Mouse (Mus musculus) kidney, embryonic 16.5 days (tissue): ENCODE results near the gene Ptpn7. TPM values are rescaled to one million over a fixed set of nuclear protein-coding genes. Genes with fewer than 3 reads are reported as not detected.
A peak's percentile ranks its signal among the peaks of the same experiment; 100 is the strongest.

Source experiments
- ATAC-seq: fragments of 200-750 bp; cut with Nextera tagmentation; 2 replicates; pipeline ENCODE4 v1.8.0; 2017; ENCODE audit warnings: moderate TSS enrichment; ENCODE audit not compliant: low FRiP score, low TSS enrichment
- H3K27ac ChIP-seq: fragments of 300-500 bp; sonication (generic); 2 replicates; pipeline ENCODE4 v1.5.1; 2014; ENCODE audit warnings: low read length
- H3K27me3 ChIP-seq: fragments of 300-500 bp; sonication (generic); 2 replicates; pipeline ENCODE4 v1.6.1; 2014; ENCODE audit warnings: low read length, control low read depth, mixed read lengths; ENCODE audit not compliant: insufficient read depth
- H3K36me3 ChIP-seq: fragments of 300-500 bp; sonication (generic); 2 replicates; pipeline ENCODE4 v1.6.1; 2014; ENCODE audit warnings: low read length, control low read depth, mixed read lengths; ENCODE audit not compliant: insufficient read depth
- H3K4me1 ChIP-seq: fragments of 300-500 bp; sonication (generic); 2 replicates; pipeline ENCODE4 v1.6.1; 2014; ENCODE audit warnings: low read length, control low read depth, mixed read lengths; ENCODE audit not compliant: insufficient read depth
- H3K4me2 ChIP-seq: fragments of 300-500 bp; sonication (generic); replicated peaks from 2 replicates; pipeline ENCODE4 v1.6.1; 2014; ENCODE audit warnings: low read depth, low read length
- H3K4me3 ChIP-seq: fragments of 300-500 bp; sonication (generic); 2 replicates; pipeline ENCODE4 v1.5.1; 2014; ENCODE audit warnings: mild to moderate bottlenecking, low read length
- H3K9ac ChIP-seq: fragments of 300-500 bp; sonication (generic); replicated peaks from 2 replicates; pipeline ENCODE4 v1.6.1; 2014; ENCODE audit warnings: low read length
- H3K9me3 ChIP-seq: fragments of 300-500 bp; sonication (generic); 2 replicates; pipeline ENCODE4 v1.6.1; 2016; ENCODE audit warnings: low read length, control low read depth
- WGBS: fragments of 180-500 bp; shearing (Covaris S2); extraction: QIAGEN DNeasy Blood & Tissue Kit; methylation state at CpG from one replicate; pipeline ENCODE4 v1.1.7; 2014; 5-methylcytosine and 5-hydroxymethylcytosine counted together
- polyA plus RNA-seq: library from polyadenylated mRNA; unstranded; fragments of >200 nt; fragmentation: Nextera tagmentation; extraction: Ambion mirVana; gene quantifications from 2 replicates; pipeline ENCODE4 v1.2.1, GENCODE M21; 2015

Gene Ptpn7
- polyA plus RNA-seq, 1 experiment from 2014 or later = 1.6 TPM

- Histone ChIP-seq H3K27me3 (no peaks in the 10 kb centered on the region), H3K36me3 (no peaks in the 10 kb centered on the region), H3K9me3 (no peaks in the 10 kb centered on the region), H3K27ac (no peak overlapping the region), H3K4me1 (peaks cover 12% of the 10 kb centered on the region), H3K4me2 (peak overlapping the region; percentile 82), H3K4me3 (peak overlapping the region; percentile 97), H3K9ac (no peak overlapping the region; the same call in 1 of the 2 replicates)
- 67% methylated on average over 4 of the region's 4 CpGs for WGBS
- no peak for ATAC-seq
These were observed 16.0 kb downstream of the Ptpn7 start for GRCm38 (mm10) chr1:135148476-135148875.

- Histone ChIP-seq H3K27ac (no peak overlapping the region), H3K4me2 (no peak overlapping the region), H3K9ac (no peak overlapping the region), H3K27me3 (no peaks in the 10 kb centered on the region), H3K9me3 (no peaks in the 10 kb centered on the region), H3K36me3 (no peaks in the 10 kb centered on the region), H3K4me3 (no peak overlapping the region), H3K4me1 (peaks cover 15% of the 10 kb centered on the region)
- ATAC-seq = no peak
- WGBS = 66% methylated on average over 5 of the region's 5 CpGs
These were observed 16.5 kb downstream of the Ptpn7 start for GRCm38 (mm10) chr1:135148996-135149395.

- H3K36me3 ChIP-seq = peaks cover 17% of the 10 kb centered on the region
- peak overlapping the region; percentile 56 for H3K4me2 ChIP-seq
- H3K4me1 ChIP-seq = peaks cover 16% of the 10 kb centered on the region
- no peaks in the 10 kb centered on the region for H3K9me3 ChIP-seq
- H3K9ac ChIP-seq = peak overlapping the region; percentile 64
- peak overlapping the region; percentile 37; the same call in 1 of the 2 replicates for H3K27ac ChIP-seq
- H3K4me3 ChIP-seq = peak overlapping the region; percentile 33
- H3K27me3 ChIP-seq = no peaks in the 10 kb centered on the region
- WGBS = 18% methylated on average over 8 of the region's 13 CpGs
- ATAC-seq = no peak
These were observed 21.5 kb downstream of the Ptpn7 start for GRCm38 (mm10) chr1:135154011-135154410.

GRCm38 (mm10) chr1:135154411-135154959 is 22.0 kb downstream of the Ptpn7 start:
- ATAC-seq = peak; percentile 64
- Histone ChIP-seq H3K9me3 (no peaks in the 10 kb centered on the region), H3K4me3 (peak overlapping the region; percentile 33), H3K4me2 (peak overlapping the region; percentile 56), H3K36me3 (peaks cover 17% of the 10 kb centered on the region), H3K27me3 (no peaks in the 10 kb centered on the region), H3K4me1 (peaks cover 17% of the 10 kb centered on the region), H3K27ac (peak overlapping the region; percentile 37), H3K9ac (peak overlapping the region; percentile 64)
- WGBS = 2% methylated on average over 14 of the region's 14 CpGs

GRCm38 (mm10) chr1:135156300-135156699 is 23.8 kb downstream of the Ptpn7 start:
- Histone ChIP-seq H3K36me3 (peaks cover 17% of the 10 kb centered on the region), H3K4me1 (peaks cover 17% of the 10 kb centered on the region), H3K27ac (no peak overlapping the region), H3K4me3 (no peak overlapping the region), H3K27me3 (no peaks in the 10 kb centered on the region), H3K9ac (no peak overlapping the region), H3K4me2 (no peak overlapping the region), H3K9me3 (no peaks in the 10 kb centered on the region)
- no peak for ATAC-seq
- WGBS = 91% methylated on average over 6 of the region's 6 CpGs

GRCm38 (mm10) chr1:135158633-135159032 is 26.1 kb downstream of the Ptpn7 start:
- Histone ChIP-seq H3K4me2 (no peak overlapping the region), H3K9ac (no peak overlapping the region), H3K36me3 (peaks cover 17% of the 10 kb centered on the region), H3K27me3 (no peaks in the 10 kb centered on the region), H3K4me3 (no peak overlapping the region), H3K9me3 (no peaks in the 10 kb centered on the region), H3K27ac (no peak overlapping the region), H3K4me1 (peaks cover 17% of the 10 kb centered on the region)
- no peak for ATAC-seq
- WGBS = 66% methylated on average over 5 of the region's 5 CpGs

- Histone ChIP-seq H3K9me3 (no peaks in the 10 kb centered on the region), H3K36me3 (peaks cover 17% of the 10 kb centered on the region), H3K27ac (no peak overlapping the region), H3K4me3 (no peak overlapping the region), H3K4me1 (peaks cover 13% of the 10 kb centered on the region), H3K4me2 (no peak overlapping the region), H3K27me3 (no peaks in the 10 kb centered on the region), H3K9ac (no peak overlapping the region)
- ATAC-seq = no peak
- WGBS = 45% methylated on average over 7 of the region's 7 CpGs
These were observed 26.6 kb downstream of the Ptpn7 start for GRCm38 (mm10) chr1:135159074-135159473.

- Histone ChIP-seq H3K9ac (no peak overlapping the region), H3K27me3 (no peaks in the 10 kb centered on the region), H3K4me3 (no peak overlapping the region), H3K27ac (no peak overlapping the region), H3K9me3 (no peaks in the 10 kb centered on the region), H3K4me2 (no peak overlapping the region), H3K36me3 (peaks cover 17% of the 10 kb centered on the region), H3K4me1 (peaks cover 8% of the 10 kb centered on the region)
- no peak for ATAC-seq
- 73% methylated on average over 11 of the region's 11 CpGs for WGBS
These were observed 27.1 kb downstream of the Ptpn7 start for GRCm38 (mm10) chr1:135159556-135160123.

GRCm38 (mm10) chr1:135160411-135161050 is 28.0 kb downstream of the Ptpn7 start:
- WGBS = 89% methylated on average over 13 of the region's 13 CpGs
- ATAC-seq = no peak

GRCm38 (mm10) chr1:135162720-135163119 is 30.2 kb downstream of the Ptpn7 start:
- no peak for ATAC-seq
- H3K4me2 ChIP-seq = no peak overlapping the region
- H3K27me3 ChIP-seq = no peaks in the 10 kb centered on the region
- H3K4me3 ChIP-seq = no peak overlapping the region
- peaks cover 6% of the 10 kb centered on the region; the same call in 1 of the 2 replicates for H3K4me1 ChIP-seq
- no peaks in the 10 kb centered on the region for H3K9me3 ChIP-seq
- no peak overlapping the region for H3K9ac ChIP-seq
- H3K36me3 ChIP-seq = no peaks in the 10 kb centered on the region
- no peak overlapping the region for H3K27ac ChIP-seq
- WGBS = 71% methylated on average over 6 of the region's 6 CpGs

More at GRCm38 (mm10) chr1:135160411-135161050, 28.0 kb downstream of the Ptpn7 start:
- no peak overlapping the region for H3K9ac ChIP-seq
- no peak overlapping the region for H3K4me2 ChIP-seq
- H3K4me3 ChIP-seq = no peak overlapping the region
- H3K27ac ChIP-seq = no peak overlapping the region
- H3K27me3 ChIP-seq = no peaks in the 10 kb centered on the region
- peaks cover 12% of the 10 kb centered on the region for H3K36me3 ChIP-seq
- no peaks in the 10 kb centered on the region for H3K9me3 ChIP-seq
- H3K4me1 ChIP-seq = peaks cover 6% of the 10 kb centered on the region; the same call in 1 of the 2 replicates
